Mouse (Mus musculus): ENCODE measurements around the gene Plcd4. TPM values are rescaled to one million over a fixed set of nuclear protein-coding genes. Genes with fewer than 3 reads are reported as not detected.

The Plcd4 gene
- total RNA-seq, 2 experiments from 2014 or later: 0.99 to 2.0 TPM

DNA sequence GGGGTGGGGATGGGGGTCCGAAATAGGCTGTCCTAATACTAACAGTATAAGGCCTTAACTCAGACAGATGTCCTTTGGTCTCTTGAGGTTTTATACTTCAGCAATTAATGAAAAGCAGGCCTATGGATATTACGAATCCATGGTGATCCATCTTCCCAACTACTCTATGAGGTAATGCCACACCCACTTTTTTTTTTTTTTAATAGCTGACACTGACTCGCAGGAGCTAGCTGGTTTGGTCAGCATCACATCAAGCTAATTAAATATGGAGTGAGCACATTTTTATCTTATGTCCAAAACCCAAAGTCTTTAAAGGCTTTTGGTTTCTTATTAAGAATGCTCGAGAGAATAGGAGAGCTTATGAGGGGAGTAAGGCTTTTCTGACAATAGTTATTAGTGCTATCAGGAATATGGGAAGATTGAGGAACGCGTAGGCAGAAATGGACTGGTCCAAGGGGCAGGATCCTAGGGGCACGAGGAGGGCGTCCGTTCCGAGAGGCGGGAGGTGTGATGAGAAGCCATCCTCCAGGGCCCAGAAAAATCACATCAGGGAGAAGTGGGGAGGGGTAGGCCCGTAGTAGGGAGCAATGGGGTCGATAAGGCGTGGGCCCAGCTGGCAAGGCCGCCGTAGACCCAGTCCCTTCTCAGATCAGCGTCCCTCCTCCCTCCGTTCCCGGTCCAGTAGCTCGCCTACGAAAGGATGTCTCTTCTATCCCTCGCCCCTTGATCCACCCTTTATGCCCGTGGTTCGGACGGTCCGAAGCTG is 58.0 kb downstream of the Plcd4 start:
- DNase-seq: no peak

DNA sequence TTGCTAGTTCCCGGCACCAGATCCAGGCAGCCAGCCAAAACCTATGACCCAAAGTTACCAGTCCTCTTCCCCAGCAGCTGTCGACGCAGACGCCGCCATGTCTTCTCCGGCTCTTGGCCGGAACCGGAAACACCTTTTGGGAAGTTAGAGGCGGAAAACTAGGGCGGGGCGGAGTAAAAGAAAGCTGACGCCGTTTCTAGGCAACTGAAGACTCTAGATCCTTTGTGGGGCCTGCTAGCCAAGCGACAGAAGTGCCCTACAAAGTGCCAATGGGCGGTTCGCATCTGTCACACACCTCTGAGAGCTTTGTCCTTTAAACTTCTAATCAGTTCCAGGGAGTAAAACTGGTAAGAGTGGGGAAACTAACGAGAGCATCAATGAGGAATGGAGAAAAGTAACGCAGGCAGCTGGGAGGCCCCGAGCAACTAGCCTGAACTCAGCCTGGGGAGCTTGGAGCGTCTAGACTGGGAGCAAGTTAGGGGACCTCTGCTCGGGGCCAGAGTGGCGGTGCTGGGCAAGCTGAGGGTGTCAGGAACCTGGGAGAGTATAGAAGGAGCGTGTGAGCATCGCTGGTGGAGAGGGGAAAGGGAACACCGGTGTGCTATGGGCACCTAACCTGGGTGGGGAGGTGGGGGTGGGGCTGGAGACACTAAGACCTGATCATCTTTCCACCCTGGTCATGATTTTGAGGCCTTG is 58.7 kb downstream of the Plcd4 start, which contains the start of the genes Rnf25 and Stk36:
TSS of gene Rnf25 (minus strand) at position 131 of the 696 bp plus-strand sequence.
TSS of gene Stk36 (plus strand) at position 179 of the 696 bp plus-strand sequence.
- peak; percentile 89 for DNase-seq

Small RNA genes lying within 50 kb of the gene (microRNA-seq; reads per million reads assigned to microRNA genes)
- not detected for gene Gm25035

Other genes starting within 250 kb of the Plcd4 start
- gene Tmbim1, start 237.3 kb upstream of the Plcd4 start, total RNA-seq (2021): 10 to 100 TPM; 63.6 to 68.8 TPM
- gene Catip, start 180.8 kb upstream of the Plcd4 start, total RNA-seq (2021): under 1 TPM; 0.33 to 0.45 TPM
- 1 to 10 TPM; 8.2 to 8.9 TPM for gene Slc11a1, start 167.7 kb upstream of the Plcd4 start, total RNA-seq (2021)
- 100 to 1,000 TPM; 132 to 142 TPM for gene Ctdsp1, start 151.4 kb upstream of the Plcd4 start, total RNA-seq (2021)
- 1 to 10 TPM; 2.6 to 2.9 TPM for gene Vil1, start 133.5 kb upstream of the Plcd4 start, total RNA-seq (2021)
- gene Cnot9, start 36.8 kb upstream of the Plcd4 start, total RNA-seq (2021): 10 to 100 TPM; 31.7 to 35.0 TPM
- 10 to 100 TPM; 18.8 to 20.4 TPM for gene Usp37, start 1.4 kb downstream of the Plcd4 start, total RNA-seq (2021)
- gene Zfp142, start 45.4 kb downstream of the Plcd4 start, total RNA-seq (2021): 10 to 100 TPM; 11.6 to 15.3 TPM
- 10 to 100 TPM; 29.1 to 38.2 TPM for gene Bcs1l, start 45.4 kb downstream of the Plcd4 start, total RNA-seq (2021)
- 10 to 100 TPM; 45.5 to 46.0 TPM for gene Rnf25, start 58.5 kb downstream of the Plcd4 start, total RNA-seq (2021)
- 1 to 10 TPM; 2.8 to 3.2 TPM for gene Stk36, start 58.6 kb downstream of the Plcd4 start, total RNA-seq (2021)
- 10 to 100 TPM; 15.0 to 25.9 TPM for gene Ttll4, start 118.9 kb downstream of the Plcd4 start, total RNA-seq (2021)
- gene Cyp27a1, start 170.7 kb downstream of the Plcd4 start, total RNA-seq (2021): 10 to 100 TPM; 15.1 to 15.2 TPM
- 1 to 10 TPM in 1 of 2 experiments, under 1 TPM in 1; 0.69 to 1.1 TPM for gene Prkag3, start 206.3 kb downstream of the Plcd4 start, total RNA-seq (2021)
- gene Wnt6, start 229.0 kb downstream of the Plcd4 start, total RNA-seq (2021): 1 to 10 TPM; 2.6 to 4.2 TPM
- gene Wnt10a, start 248.6 kb downstream of the Plcd4 start, total RNA-seq (2021): under 1 TPM; 0.27 to 0.57 TPM

Data from adrenal gland, postnatal 10 days (tissue).